ENCODE assay signal across 21 mouse cellular contexts in the genomic region with DNA sequence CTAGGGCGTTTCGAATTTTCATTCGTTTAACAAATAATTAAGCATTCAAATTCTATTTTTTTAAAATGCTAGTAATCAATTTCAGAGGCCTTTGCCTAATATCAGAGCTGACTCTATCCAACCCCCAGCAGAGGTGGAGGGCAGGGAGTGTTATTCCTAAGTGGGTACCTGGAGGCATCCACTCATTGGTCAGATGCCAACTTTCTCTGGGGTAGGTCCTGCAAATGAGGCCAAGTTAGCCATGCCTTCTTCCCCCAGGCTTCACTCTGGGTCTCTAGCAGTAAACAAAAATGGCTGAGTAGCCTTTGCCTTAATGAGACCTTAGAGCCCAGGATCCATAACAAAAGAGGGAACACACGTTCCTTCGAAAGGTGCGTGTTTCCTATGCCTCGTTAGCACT. TPM values are rescaled to one million over a fixed set of nuclear protein-coding genes. Genes with fewer than 3 reads are reported as not detected.
DNase-seq lines count a peak whose midpoint lies in the region; ATAC-seq and TF ChIP-seq lines count a peak whose summit lies in the region.
"Had no signal": no experiment of that assay in that cellular context is flagged by ENCODE, and none has a peak within 500 bp of the region (broad histone marks: within the 10 kb centered on the region; RNA-seq: fewer than 3 reads in every experiment).

No protein-coding gene starts in this region.

- no peak overlapping the region for H3K4me3 ChIP-seq in forebrain, embryonic 13.5 days
- no peak overlapping the region for H3K4me3 ChIP-seq in forebrain, embryonic 14.5 days (ENCODE audit: low read depth, low read length)
- H3K4me3 ChIP-seq: forebrain, embryonic 10.5 days; forebrain, embryonic 15.5 days; heart, embryonic 12.5 days; heart, embryonic 15.5 days; hindbrain, embryonic 10.5 days; hindbrain, embryonic 13.5 days; intestine, embryonic 15.5 days had no signal

- WGBS in forebrain, embryonic 13.5 days, result 68% methylated on average over 7 of the region's 7 CpGs
- 60% methylated on average over 7 of the region's 7 CpGs for WGBS in forebrain, embryonic 14.5 days

- H3K4me2 ChIP-seq in forebrain, embryonic 13.5 days, result no peak overlapping the region
- no peak overlapping the region for H3K4me2 ChIP-seq in forebrain, embryonic 14.5 days (ENCODE audit: low read length)
- H3K4me2 ChIP-seq: forebrain, embryonic 15.5 days; heart, embryonic 12.5 days; heart, embryonic 15.5 days; hindbrain, embryonic 13.5 days; intestine, embryonic 15.5 days had no signal

- TF ChIP-seq POLR2A in brain, embryonic 14.5 days (IDR thresholded peaks at IDR 0.05; ENCODE audit: borderline replicate concordance, extremely low read depth, insufficient read depth, insufficient read length, poor library complexity, severe bottlenecking), result no peak

- H3K27me3 ChIP-seq in forebrain, embryonic 13.5 days, result no peaks in the 10 kb centered on the region
- no peaks in the 10 kb centered on the region for H3K27me3 ChIP-seq in forebrain, embryonic 14.5 days (replicated peaks; ENCODE audit: control insufficient read depth, insufficient read depth, low read length)
- H3K27me3 ChIP-seq: forebrain, embryonic 15.5 days; heart, embryonic 12.5 days; heart, embryonic 15.5 days; hindbrain, embryonic 13.5 days; intestine, embryonic 15.5 days had no signal

- peak; percentile 63 for DNase-seq in cerebellum, adult 9-11 months
- DNase-seq in cerebellum, adult 11 months, result no peak
- DNase-seq in forebrain, embryonic 14.5 days (ENCODE audit: low spot score), result no peak
- DNase-seq in brain, embryonic 14.5 days (ENCODE audit: low read depth), result peak; percentile 40
- no peak for DNase-seq in frontal cortex, postnatal 14 days (ENCODE audit: low spot score in 2 of 2)
- DNase-seq: adrenal gland, adult 2 months; heart, adult 18-20 months; heart, postnatal 10 days; heart, postnatal 36 days; kidney, adult 11 months; kidney, adult 8-10 months had no signal

- no peak overlapping the region for H3K9ac ChIP-seq in forebrain, embryonic 13.5 days
- H3K9ac ChIP-seq in forebrain, embryonic 14.5 days (ENCODE audit: low read length), result no peak overlapping the region
- H3K9ac ChIP-seq: forebrain, embryonic 15.5 days; heart, embryonic 12.5 days; heart, embryonic 15.5 days; hindbrain, embryonic 13.5 days; intestine, embryonic 15.5 days had no signal

- no peak for TF ChIP-seq CTCF in brain, embryonic 14.5 days (IDR thresholded peaks at IDR 0.05; ENCODE audit: borderline replicate concordance, extremely low read depth, insufficient read depth, insufficient read length)

- peaks cover 78% of the 10 kb centered on the region for H3K36me3 ChIP-seq in forebrain, embryonic 13.5 days (ENCODE audit: poor library complexity, severe bottlenecking)
- peaks cover 60% of the 10 kb centered on the region for H3K36me3 ChIP-seq in forebrain, embryonic 14.5 days (ENCODE audit: control insufficient read depth, insufficient read depth, low read length)
- H3K36me3 ChIP-seq: intestine, embryonic 15.5 days had no signal

- no peaks in the 10 kb centered on the region for H3K9me3 ChIP-seq in forebrain, embryonic 13.5 days (replicated peaks)
- H3K9me3 ChIP-seq in forebrain, embryonic 14.5 days (replicated peaks; ENCODE audit: control insufficient read depth, low read length), result no peaks in the 10 kb centered on the region
- H3K9me3 ChIP-seq: forebrain, embryonic 10.5 days; forebrain, embryonic 15.5 days; heart, embryonic 12.5 days; heart, embryonic 15.5 days; hindbrain, embryonic 10.5 days; hindbrain, embryonic 13.5 days; intestine, embryonic 15.5 days had no signal

- peak overlapping the region; percentile 44; the same call in 1 of the 2 replicates for H3K27ac ChIP-seq in forebrain, embryonic 13.5 days
- no peak overlapping the region for H3K27ac ChIP-seq in forebrain, embryonic 14.5 days (ENCODE audit: low read depth, low read length)
- H3K27ac ChIP-seq: forebrain, embryonic 10.5 days; forebrain, embryonic 15.5 days; heart, embryonic 15.5 days; hindbrain, embryonic 10.5 days; hindbrain, embryonic 13.5 days; intestine, embryonic 15.5 days had no signal

- ATAC-seq in forebrain, embryonic 13.5 days, result no peak
- no peak for ATAC-seq in forebrain, embryonic 14.5 days
- ATAC-seq: CD4-positive, CD25-positive, alpha-beta regulatory T cell, adult 4 months; forebrain, embryonic 15.5 days; hindbrain, embryonic 16.5 days; intestine, embryonic 15.5 days had no signal

- peaks cover 41% of the 10 kb centered on the region for H3K4me1 ChIP-seq in forebrain, embryonic 13.5 days
- peaks cover 18% of the 10 kb centered on the region; the same call in 1 of the 2 replicates for H3K4me1 ChIP-seq in forebrain, embryonic 14.5 days (ENCODE audit: control insufficient read depth, insufficient read depth, low read length)
- H3K4me1 ChIP-seq: intestine, embryonic 15.5 days had no signal

RNA-seq across cellular contexts. Expression of a gene that starts 15.9 kb away (rescaled TPM):
- polyA plus RNA-seq in forebrain, embryonic 13.5 days (2015; fragmentation: Nextera tagmentation; extraction: Ambion mirVana), result 8.4 and 9.7 TPM in 2 replicates
- 12.6 and 14.3 TPM in 2 replicates for polyA plus RNA-seq in forebrain, embryonic 14.5 days (2014; fragmentation: Nextera tagmentation; extraction: Ambion mirVana)
- 25.0 and 28.2 TPM in 2 replicates for polyA plus RNA-seq in brain, embryonic 14.5 days (2012; rRNA removed)

Comparison
In these comparisons a context has a peak if more than half of its experiments do, and no peak if none do; other contexts are left out.
1. DNase-seq: peak in cerebellum, adult 9-11 months (single experiment) and brain, embryonic 14.5 days (single experiment); none in cerebellum, adult 11 months (single experiment), forebrain, embryonic 14.5 days (single experiment) and frontal cortex, postnatal 14 days (0 of 2).